Mouse (Mus musculus) intestine, embryonic 15.5 days (tissue): ENCODE results near the gene Zfp654. TPM values are rescaled to one million over a fixed set of nuclear protein-coding genes. Genes with fewer than 3 reads are reported as not detected.

Experiments
- ATAC-seq: fragments of 200-750 bp; cut with Nextera tagmentation; 2 replicates; pipeline ENCODE4 v1.8.0; 2017; ENCODE audit warnings: moderate TSS enrichment, moderate library complexity
- H3K27ac ChIP-seq: fragments of 300-500 bp; sonication (generic); 2 replicates; pipeline ENCODE4 v1.5.1; 2015; ENCODE audit warnings: mild to moderate bottlenecking, inconsistent platforms
- H3K27me3 ChIP-seq: fragments of 300-500 bp; sonication (generic); replicated peaks from 2 replicates; pipeline ENCODE4 v1.6.1; 2015; ENCODE audit warnings: inconsistent platforms
- H3K36me3 ChIP-seq: fragments of 300-500 bp; sonication (generic); 2 replicates; pipeline ENCODE4 v1.6.1; 2015; ENCODE audit warnings: inconsistent platforms
- H3K4me1 ChIP-seq: fragments of 300-500 bp; sonication (generic); replicated peaks from 2 replicates; pipeline ENCODE4 v1.6.1; 2015; ENCODE audit warnings: inconsistent platforms
- H3K4me2 ChIP-seq: fragments of 300-500 bp; sonication (generic); replicated peaks from 2 replicates; pipeline ENCODE4 v1.6.1; 2015; ENCODE audit warnings: mild to moderate bottlenecking, inconsistent platforms
- H3K4me3 ChIP-seq: fragments of 300-500 bp; sonication (generic); replicated peaks from 2 replicates; pipeline ENCODE4 v1.5.1; 2015; ENCODE audit warnings: inconsistent platforms
- H3K9ac ChIP-seq: fragments of 300-500 bp; sonication (generic); 2 replicates; pipeline ENCODE4 v1.6.1; 2015; ENCODE audit warnings: inconsistent platforms
- H3K9me3 ChIP-seq: fragments of 300-500 bp; sonication (generic); 2 replicates; pipeline ENCODE4 v1.6.1; 2016; ENCODE audit warnings: inconsistent platforms
- WGBS: fragments of 180-500 bp; shearing (Covaris S2); methylation state at CpG from one replicate; pipeline ENCODE4 v1.1.7; 2015; 5-methylcytosine and 5-hydroxymethylcytosine counted together
- polyA plus RNA-seq: library from polyadenylated mRNA; unstranded; fragments of >200 nt; fragmentation: Nextera tagmentation; extraction: Ambion mirVana; gene quantifications from 2 replicates; pipeline ENCODE4 v1.2.1, GENCODE M21; 2015

Gene Zfp654
- polyA plus RNA-seq, 1 experiment from 2014 or later, result 5.5 TPM

DNA sequence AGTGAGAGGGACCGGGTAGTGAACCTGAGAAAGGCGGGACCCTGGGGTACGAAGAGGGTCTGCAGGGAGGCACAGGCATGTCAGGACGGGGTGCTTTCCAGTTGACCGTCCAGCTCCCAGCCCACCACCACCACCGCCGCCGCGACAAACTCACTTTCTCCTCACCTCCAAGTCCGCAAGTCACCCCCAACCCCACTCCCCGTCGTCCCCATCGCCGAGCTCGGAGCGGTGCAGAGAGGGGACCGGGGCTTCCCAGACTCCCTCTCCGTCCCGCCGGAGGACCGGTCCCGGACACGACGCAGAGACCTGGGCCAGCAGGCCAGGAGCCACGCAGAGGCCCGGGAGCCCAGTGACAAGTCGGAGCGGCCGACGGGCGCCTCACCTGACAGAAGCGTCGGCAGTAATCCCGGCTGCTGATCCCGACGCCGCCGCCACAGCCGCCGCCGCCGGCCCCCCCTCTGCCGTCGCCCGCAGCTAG lies 328 bp downstream of the Zfp654 start:
- Histone ChIP-seq H3K4me2 (peak overlapping the region; percentile 76), H3K27me3 (no peaks in the 10 kb centered on the region), H3K36me3 (peaks cover 4% of the 10 kb centered on the region), H3K9ac (peak overlapping the region; percentile 96), H3K4me3 (peak overlapping the region; percentile 92), H3K9me3 (no peaks in the 10 kb centered on the region), H3K4me1 (peaks cover 7% of the 10 kb centered on the region), H3K27ac (peak overlapping the region; percentile 97)
- ATAC-seq, result peak; percentile 66
- whole genome bisulfite sequencing, result under 1% methylated on average over 42 of the region's 45 CpGs

DNA sequence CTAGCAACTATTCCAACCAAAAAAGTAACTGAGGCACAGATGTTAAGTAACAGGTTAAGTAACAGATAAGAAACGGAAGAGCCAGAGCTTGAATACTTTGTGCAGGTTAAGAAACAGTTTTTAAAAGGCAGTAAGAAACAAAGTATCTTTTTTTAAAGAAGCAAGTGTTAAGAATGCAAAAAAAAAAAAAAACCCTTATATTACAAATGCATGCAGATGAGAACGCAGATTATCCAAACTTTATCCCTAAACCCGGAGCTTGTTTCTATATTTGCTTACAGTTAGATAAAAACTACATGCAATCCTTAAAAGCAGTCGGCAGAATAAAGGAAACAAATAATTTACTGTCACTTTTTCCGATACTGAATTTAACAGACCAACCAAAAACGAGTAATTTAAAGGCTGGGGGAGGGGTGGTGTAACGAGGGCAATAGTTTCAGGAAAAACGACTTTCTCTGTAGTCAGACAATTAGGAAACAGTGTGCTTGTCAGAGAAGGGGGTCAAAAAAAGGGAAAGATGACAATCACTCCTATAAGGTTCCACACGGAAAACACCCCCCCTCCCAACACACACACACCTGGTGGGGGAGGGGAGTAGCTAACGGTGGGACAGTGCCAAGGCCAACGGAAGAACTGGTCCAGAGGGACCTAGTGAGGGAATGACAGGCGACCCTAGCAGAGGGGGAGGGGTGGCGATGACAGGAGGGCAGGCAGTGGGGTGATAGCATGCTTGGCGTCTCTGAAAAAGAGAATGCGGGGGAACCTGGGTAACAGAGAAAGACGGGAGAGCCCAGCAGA lies 966 bp downstream of the Zfp654 start:
- Histone ChIP-seq H3K4me1 (peaks cover 7% of the 10 kb centered on the region), H3K27ac (peak overlapping the region; percentile 97), H3K4me3 (peak overlapping the region; percentile 92), H3K4me2 (peak overlapping the region; percentile 76), H3K9ac (peak overlapping the region; percentile 96), H3K27me3 (no peaks in the 10 kb centered on the region), H3K9me3 (no peaks in the 10 kb centered on the region), H3K36me3 (peaks cover under 1% of the 10 kb centered on the region; the same call in 1 of the 2 replicates)
- 2% methylated on average over 16 of the region's 16 CpGs for WGBS
- 0 out of 2 replicates have a peak, but pooled peaks have one; percentile 0 for ATAC-seq

DNA sequence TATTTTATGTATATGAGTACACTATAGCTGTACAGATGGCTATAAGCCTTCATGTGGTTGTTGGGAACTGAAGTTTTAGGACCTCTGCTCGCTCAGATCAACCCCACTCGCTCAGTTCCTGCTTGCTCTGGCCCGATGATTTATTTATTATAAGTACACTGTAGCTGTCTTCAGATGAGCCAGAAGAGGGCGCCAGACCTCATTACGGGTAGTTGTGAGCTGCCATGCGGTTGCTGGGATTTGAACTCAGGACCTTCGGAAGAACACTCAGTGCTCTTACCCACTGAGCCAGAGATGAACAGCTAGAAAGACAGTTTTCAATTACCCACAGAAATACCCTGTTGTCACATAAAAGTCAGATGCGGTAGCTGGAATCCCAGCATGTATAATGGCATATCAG lies 5.5 kb downstream of the Zfp654 start:
- Histone ChIP-seq H3K27ac (no peak overlapping the region), H3K9ac (no peak overlapping the region), H3K4me3 (no peak overlapping the region), H3K9me3 (no peaks in the 10 kb centered on the region), H3K36me3 (no peaks in the 10 kb centered on the region), H3K27me3 (no peaks in the 10 kb centered on the region), H3K4me2 (no peak overlapping the region), H3K4me1 (no peaks in the 10 kb centered on the region)
- WGBS, result 86% methylated on average over 8 of the region's 8 CpGs
- no peak for ATAC-seq

DNA sequence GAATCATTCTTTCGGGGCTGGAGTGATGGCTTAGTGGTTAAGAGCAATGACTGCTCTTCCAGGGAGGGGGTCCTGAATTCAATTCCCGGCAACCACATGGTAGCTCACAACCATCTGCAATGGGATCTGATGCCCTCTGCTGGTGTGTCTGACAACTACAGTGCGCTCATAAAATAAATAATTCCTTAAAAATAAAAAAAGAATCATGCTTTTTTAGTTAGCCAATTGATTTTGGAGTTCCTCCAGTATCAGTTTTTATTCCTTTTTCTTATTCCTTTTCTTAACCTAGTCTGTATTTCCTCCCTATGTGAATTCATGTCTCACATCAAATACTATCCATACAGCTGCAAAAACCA lies 9.1 kb downstream of the Zfp654 start:
- 94% methylated on average over 3 of the region's 3 CpGs for WGBS
- Histone ChIP-seq H3K27ac (no peak overlapping the region), H3K9ac (no peak overlapping the region)

GRCm38 (mm10) chr16:64841481-64842373 lies 9.7 kb downstream of the Zfp654 start:
- no peaks in the 10 kb centered on the region for H3K36me3 ChIP-seq
- H3K9me3 ChIP-seq, result no peaks in the 10 kb centered on the region
- H3K4me3 ChIP-seq, result no peak overlapping the region
- 85% methylated on average over 5 of the region's 5 CpGs for WGBS
- no peaks in the 10 kb centered on the region for H3K27me3 ChIP-seq
- no peak for ATAC-seq
- no peak overlapping the region for H3K9ac ChIP-seq
- H3K4me2 ChIP-seq, result no peak overlapping the region
- no peak overlapping the region for H3K27ac ChIP-seq
- H3K4me1 ChIP-seq, result no peaks in the 10 kb centered on the region

More for the DNA sequence above, 9.1 kb downstream of the Zfp654 start:
- Histone ChIP-seq H3K36me3 (no peaks in the 10 kb centered on the region), H3K4me3 (no peak overlapping the region), H3K4me2 (no peak overlapping the region), H3K9me3 (no peaks in the 10 kb centered on the region), H3K4me1 (no peaks in the 10 kb centered on the region), H3K27me3 (no peaks in the 10 kb centered on the region)
- no peak for ATAC-seq

GRCm38 (mm10) chr16:64836709-64837108 lies 14.7 kb downstream of the Zfp654 start:
- Histone ChIP-seq H3K9me3 (no peaks in the 10 kb centered on the region), H3K4me2 (no peak overlapping the region), H3K4me1 (no peaks in the 10 kb centered on the region), H3K27ac (no peak overlapping the region), H3K27me3 (no peaks in the 10 kb centered on the region), H3K36me3 (no peaks in the 10 kb centered on the region), H3K4me3 (no peak overlapping the region), H3K9ac (no peak overlapping the region)
- ATAC-seq, result no peak
- 93% methylated on average over 2 of the region's 2 CpGs for WGBS

DNA sequence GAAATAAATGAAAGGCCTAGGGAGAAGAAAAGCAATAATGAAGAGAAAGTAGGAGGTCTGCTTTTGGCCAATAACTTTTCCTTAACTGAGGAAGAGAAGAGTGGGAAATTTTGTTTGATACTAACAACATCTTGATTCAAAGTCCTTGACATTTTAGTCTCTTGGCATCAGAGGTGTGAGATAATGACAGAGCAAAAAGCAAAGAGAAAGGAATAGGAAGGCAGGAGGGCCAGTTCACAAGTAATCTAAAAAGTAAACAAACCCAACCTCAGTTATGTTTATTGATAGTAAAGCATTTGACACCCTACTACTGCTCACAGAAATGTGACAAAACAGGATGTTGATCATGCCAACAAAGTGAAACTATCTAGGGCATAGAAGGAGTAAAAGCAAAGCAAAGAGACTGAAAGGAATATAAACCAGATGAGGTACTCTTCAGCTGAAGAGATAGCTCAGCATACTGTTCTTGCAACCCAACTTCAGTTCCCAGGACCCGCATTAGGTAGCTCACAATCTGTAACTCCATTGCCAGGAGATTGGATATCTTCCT lies 15.4 kb downstream of the Zfp654 start:
- 68% methylated on average over 1 of the region's 1 CpGs for WGBS
- H3K27ac ChIP-seq, result no peak overlapping the region
- no peak overlapping the region for H3K4me3 ChIP-seq
- H3K9me3 ChIP-seq, result no peaks in the 10 kb centered on the region
- H3K9ac ChIP-seq, result no peak overlapping the region
- no peaks in the 10 kb centered on the region for H3K36me3 ChIP-seq
- H3K27me3 ChIP-seq, result no peaks in the 10 kb centered on the region
- H3K4me1 ChIP-seq, result no peaks in the 10 kb centered on the region
- no peak for ATAC-seq
- H3K4me2 ChIP-seq, result no peak overlapping the region

DNA sequence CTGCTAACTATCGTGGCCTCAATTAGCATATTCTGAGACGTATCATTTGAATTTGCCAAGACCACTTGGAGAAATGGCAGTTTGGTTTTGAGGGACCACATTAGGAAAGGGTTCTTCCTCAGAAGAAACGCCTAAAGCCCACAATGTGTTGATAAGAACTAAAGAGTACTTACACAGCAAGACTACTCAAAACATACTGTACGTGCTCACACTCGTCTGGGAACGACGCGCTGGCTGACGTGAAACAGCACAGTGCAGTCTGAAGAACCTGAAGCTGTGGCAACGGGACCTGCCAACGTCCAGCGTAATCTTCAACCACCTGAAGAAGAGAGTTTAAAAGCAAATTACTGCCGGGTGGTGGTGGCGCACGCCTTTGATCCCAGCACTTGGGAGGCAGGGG lies 21.2 kb downstream of the Zfp654 start:
- WGBS, result 89% methylated on average over 15 of the region's 15 CpGs
- Histone ChIP-seq H3K9me3 (no peaks in the 10 kb centered on the region), H3K4me1 (no peaks in the 10 kb centered on the region), H3K4me2 (no peak overlapping the region), H3K27ac (no peak overlapping the region), H3K36me3 (no peaks in the 10 kb centered on the region), H3K4me3 (no peak overlapping the region), H3K9ac (no peak overlapping the region), H3K27me3 (no peaks in the 10 kb centered on the region)
- ATAC-seq, result no peak

DNA sequence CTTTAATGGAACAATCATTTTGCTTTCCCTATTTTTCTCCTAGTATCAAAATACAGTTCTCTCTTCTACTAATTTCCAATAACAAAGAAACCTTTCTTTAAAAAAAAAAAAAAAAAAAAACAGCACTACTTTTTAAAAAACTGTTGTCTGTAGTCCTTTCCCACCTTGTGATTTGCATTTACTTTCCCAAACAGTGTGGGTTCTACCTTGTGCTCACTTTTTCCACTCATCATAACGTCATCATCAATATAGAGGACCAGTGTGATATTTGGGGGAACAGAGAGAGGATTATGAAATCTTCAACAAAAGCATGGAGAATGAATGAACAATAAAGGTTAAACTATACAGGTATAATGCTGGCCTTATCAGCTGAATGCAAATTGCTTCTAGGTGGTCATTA lies 27.0 kb downstream of the Zfp654 start:
- H3K27me3 ChIP-seq, result no peaks in the 10 kb centered on the region
- no peaks in the 10 kb centered on the region for H3K4me1 ChIP-seq
- WGBS, result 87% methylated on average over 1 of the region's 1 CpGs
- H3K27ac ChIP-seq, result no peak overlapping the region
- H3K36me3 ChIP-seq, result no peaks in the 10 kb centered on the region
- H3K9me3 ChIP-seq, result no peaks in the 10 kb centered on the region
- no peak overlapping the region for H3K4me3 ChIP-seq
- H3K9ac ChIP-seq, result no peak overlapping the region
- no peak overlapping the region for H3K4me2 ChIP-seq
- no peak for ATAC-seq

DNA sequence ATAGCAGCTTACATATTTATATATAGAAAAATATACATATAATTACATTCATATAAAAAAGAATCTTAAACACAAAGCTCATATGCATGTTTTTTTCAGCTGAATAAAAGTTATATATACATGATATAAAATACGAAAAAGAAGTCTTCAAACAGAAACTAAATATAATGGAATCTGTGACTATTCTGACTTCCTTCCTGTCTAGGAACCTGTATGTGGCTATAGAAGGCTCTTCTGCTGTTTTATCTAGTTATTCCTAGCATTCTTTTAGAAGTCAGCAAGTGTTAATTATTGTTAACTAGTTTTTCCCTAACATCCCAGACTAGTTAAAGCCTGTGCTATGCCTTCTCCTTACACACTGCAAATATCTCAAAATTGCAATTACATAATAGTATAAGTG lies 27.6 kb downstream of the Zfp654 start:
- Histone ChIP-seq H3K9me3 (no peaks in the 10 kb centered on the region), H3K4me1 (no peaks in the 10 kb centered on the region), H3K9ac (no peak overlapping the region), H3K27me3 (no peaks in the 10 kb centered on the region), H3K27ac (no peak overlapping the region), H3K4me3 (no peak overlapping the region), H3K4me2 (no peak overlapping the region), H3K36me3 (no peaks in the 10 kb centered on the region)
- 81% methylated on average over 1 of the region's 1 CpGs for WGBS
- ATAC-seq, result no peak

DNA sequence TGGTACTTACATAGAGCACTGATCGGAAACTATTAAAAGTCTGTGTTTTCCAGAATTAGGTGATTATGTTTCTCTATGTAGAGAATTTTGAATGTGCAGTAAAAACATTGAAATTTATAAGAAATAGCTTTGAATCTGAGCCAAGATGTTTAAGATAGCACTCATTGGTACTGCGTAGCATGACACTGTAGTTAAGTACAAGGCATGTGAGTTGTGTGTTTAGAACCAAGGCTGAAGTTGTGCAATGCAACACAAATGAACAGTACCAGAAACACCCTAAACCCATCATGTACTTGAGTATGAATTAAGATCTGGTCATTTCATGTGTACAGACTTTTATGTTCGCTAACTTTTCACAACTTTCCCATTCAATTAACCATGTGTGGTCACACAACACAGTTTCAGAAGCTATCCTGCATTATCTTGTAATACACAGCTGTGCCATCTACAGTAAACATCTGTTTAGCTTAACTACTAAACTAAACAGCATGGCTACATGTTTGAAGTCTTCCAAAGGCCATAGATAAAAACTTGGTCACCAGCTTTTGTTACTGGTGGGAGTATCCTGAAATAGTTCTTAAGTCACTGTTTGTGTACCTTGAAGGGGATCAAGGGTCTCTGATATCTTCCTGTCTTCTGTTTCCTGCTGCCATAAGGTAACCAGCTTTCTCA lies 34.2 kb downstream of the Zfp654 start:
- H3K36me3 ChIP-seq, result no peaks in the 10 kb centered on the region
- H3K9me3 ChIP-seq, result no peaks in the 10 kb centered on the region
- no peaks in the 10 kb centered on the region for H3K27me3 ChIP-seq
- H3K4me2 ChIP-seq, result no peak overlapping the region
- ATAC-seq, result no peak
- no peak overlapping the region for H3K4me3 ChIP-seq
- WGBS, result 95% methylated on average over 3 of the region's 3 CpGs
- no peak overlapping the region for H3K9ac ChIP-seq
- H3K4me1 ChIP-seq, result no peaks in the 10 kb centered on the region
- no peak overlapping the region for H3K27ac ChIP-seq

DNA sequence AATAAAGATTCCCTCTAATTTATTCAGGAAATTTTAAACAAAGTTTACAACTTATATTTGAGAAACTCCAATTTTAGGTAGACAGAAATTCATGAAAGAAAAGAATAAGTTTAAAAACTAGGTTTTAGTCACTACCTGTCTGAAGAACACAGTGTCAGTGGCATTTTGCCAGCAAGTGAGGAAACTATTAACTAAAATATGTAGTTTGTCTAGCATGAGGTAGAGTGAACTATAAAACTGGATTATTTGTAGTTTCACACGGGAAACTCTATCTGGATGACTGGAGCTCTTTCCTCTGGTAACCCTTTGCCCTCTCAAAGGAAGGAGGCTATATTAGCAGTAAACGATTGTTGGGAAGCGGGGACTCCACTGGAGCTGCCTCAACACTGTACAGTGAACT lies 48.4 kb downstream of the Zfp654 start:
- H3K4me1 ChIP-seq, result no peaks in the 10 kb centered on the region
- H3K4me2 ChIP-seq, result no peak overlapping the region
- no peak overlapping the region for H3K4me3 ChIP-seq
- H3K9me3 ChIP-seq, result no peaks in the 10 kb centered on the region
- no peak overlapping the region for H3K27ac ChIP-seq
- 64% methylated on average over 3 of the region's 3 CpGs for WGBS
- no peaks in the 10 kb centered on the region for H3K27me3 ChIP-seq
- no peak for ATAC-seq
- no peak overlapping the region for H3K9ac ChIP-seq
- H3K36me3 ChIP-seq, result 0 out of 2 replicates have a peak, but pooled peaks cover 5% of the 10 kb centered on the region
